Mouse (Mus musculus) lung, postnatal 0 days (tissue): ENCODE results near the gene Adgrg5.

Source experiments
- CTCF ChIP-seq: IDR thresholded peaks from 2 replicates; pipeline ENCODE4 v1.5.1; 2016; ENCODE audit warnings: antibody characterized with exemption, mild to moderate bottlenecking
- EP300 ChIP-seq: IDR thresholded peaks from 2 replicates; pipeline ENCODE4 v1.6.1; 2016; ENCODE audit warnings: antibody characterized with exemption, mild to moderate bottlenecking, control low read depth

GRCm38 (mm10) chr8:94880742-94881141, 42.8 kb upstream of the Adgrg5 start:
- TF ChIP-seq EP300 (no peak), CTCF (no peak)
